Mouse (Mus musculus): ENCODE data around the gene Gm13694. TPM values are rescaled to one million over a fixed set of nuclear protein-coding genes. Genes with fewer than 3 reads are reported as not detected.

Gm13694 gene
- polyA plus RNA-seq, 2 experiments = 0.03 TPM; not detected in 1

DNA sequence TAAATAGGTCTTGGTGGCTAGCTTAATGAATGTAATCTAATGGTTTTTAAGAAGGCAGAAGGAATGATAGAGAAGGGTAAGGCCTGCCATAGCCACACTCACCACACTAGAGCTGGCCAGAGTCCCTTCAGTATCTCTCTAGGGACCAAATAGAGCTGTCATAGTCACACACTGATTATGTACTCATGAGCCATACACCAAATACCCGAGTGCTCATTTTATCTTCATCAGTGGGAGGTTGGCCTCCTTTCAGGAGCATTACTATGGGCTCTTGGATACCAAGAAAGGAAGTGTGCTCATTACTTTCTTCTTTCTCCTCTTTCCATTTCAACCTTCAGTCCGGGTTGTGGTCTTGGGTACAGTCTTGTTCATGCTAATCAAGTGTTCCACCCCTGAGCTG, 43.2 kb downstream of the Gm13694 start:
- 85% methylated on average over 2 of the region's 2 CpGs for WGBS
- Histone ChIP-seq H3K27me3 (ENCODE audit: control insufficient read depth, insufficient read depth, low read length) (no peaks in the 10 kb centered on the region), H3K9ac (ENCODE audit: low read depth, low read length, severe bottlenecking) (no peak overlapping the region), H3K27ac (replicated peaks; ENCODE audit: low read depth, low read length) (no peak overlapping the region), H3K4me2 (replicated peaks; ENCODE audit: low read depth, low read length, severe bottlenecking) (no peak overlapping the region), H3K36me3 (ENCODE audit: control insufficient read depth, insufficient read depth, low read length) (no peaks in the 10 kb centered on the region), H3K4me1 (ENCODE audit: control insufficient read depth, insufficient read depth, low read length) (no peaks in the 10 kb centered on the region), H3K9me3 (ENCODE audit: control insufficient read depth, low read length) (no peaks in the 10 kb centered on the region), H3K4me3 (replicated peaks; ENCODE audit: low read length) (no peak overlapping the region)
- DNase-seq (ENCODE audit: low spot score) (no peak), ATAC-seq (ENCODE audit: low FRiP score, low read depth) (no peak)
- TF ChIP-seq POLR2A (IDR thresholded peaks at IDR 0.05; ENCODE audit: borderline replicate concordance, extremely low read depth, insufficient read depth, insufficient read length) = no peak

DNA sequence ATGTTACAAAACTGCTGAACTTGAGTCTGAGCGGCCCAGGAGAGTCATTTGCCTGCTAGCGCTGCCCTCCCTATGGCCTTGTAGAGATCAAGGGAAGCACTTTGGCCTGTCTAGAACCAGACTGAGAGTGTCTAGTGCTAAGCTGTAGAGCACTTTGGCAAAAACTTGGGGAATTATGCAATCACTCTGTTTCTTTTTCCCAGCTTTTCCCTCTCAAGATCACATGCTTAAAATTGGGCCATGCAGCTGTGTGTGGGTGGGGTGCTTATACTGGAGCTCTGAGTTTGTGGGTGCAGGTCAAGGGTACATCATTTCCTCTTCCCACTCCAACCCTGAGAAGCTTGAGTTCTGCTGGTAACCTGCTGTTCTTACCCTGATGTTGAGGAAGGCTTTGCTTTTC, 44.2 kb downstream of the Gm13694 start:
- Histone ChIP-seq H3K4me1 (ENCODE audit: control insufficient read depth, insufficient read depth, low read length) (no peaks in the 10 kb centered on the region), H3K36me3 (ENCODE audit: control insufficient read depth, insufficient read depth, low read length) (no peaks in the 10 kb centered on the region), H3K4me3 (replicated peaks; ENCODE audit: low read length) (no peak overlapping the region), H3K9me3 (ENCODE audit: control insufficient read depth, low read length) (no peaks in the 10 kb centered on the region), H3K4me2 (replicated peaks; ENCODE audit: low read depth, low read length, severe bottlenecking) (no peak overlapping the region), H3K27ac (replicated peaks; ENCODE audit: low read depth, low read length) (no peak overlapping the region), H3K27me3 (ENCODE audit: control insufficient read depth, insufficient read depth, low read length) (no peaks in the 10 kb centered on the region), H3K9ac (ENCODE audit: low read depth, low read length, severe bottlenecking) (no peak overlapping the region)
- no peak for TF ChIP-seq POLR2A (IDR thresholded peaks at IDR 0.05; ENCODE audit: borderline replicate concordance, extremely low read depth, insufficient read depth, insufficient read length)
- ATAC-seq (ENCODE audit: low FRiP score, low read depth) (peak; percentile 47), DNase-seq (ENCODE audit: low spot score) (no peak)
- WGBS = 69% methylated on average over 2 of the region's 2 CpGs

DNA sequence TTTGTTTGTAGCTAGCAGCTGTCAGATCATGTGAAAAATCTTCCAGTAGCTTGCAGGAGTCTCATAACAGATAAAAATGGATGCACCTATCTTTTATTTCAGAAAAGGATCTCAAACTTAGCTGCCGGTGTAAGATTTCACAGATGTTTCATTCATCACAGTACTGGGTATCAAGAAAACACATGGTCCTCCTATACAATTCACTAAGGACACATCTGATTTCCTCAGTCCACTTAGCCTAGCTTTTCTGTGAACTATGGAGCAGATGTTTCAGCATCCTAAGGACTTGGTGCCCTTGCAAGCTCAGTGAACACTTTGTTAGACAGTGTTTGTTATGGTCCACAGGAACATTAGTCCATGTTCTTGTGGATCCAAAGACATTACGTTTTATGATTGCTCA, 44.6 kb downstream of the Gm13694 start:
- Histone ChIP-seq H3K9me3 (ENCODE audit: control insufficient read depth, low read length) (no peaks in the 10 kb centered on the region), H3K27me3 (ENCODE audit: control insufficient read depth, insufficient read depth, low read length) (no peaks in the 10 kb centered on the region), H3K36me3 (ENCODE audit: control insufficient read depth, insufficient read depth, low read length) (no peaks in the 10 kb centered on the region), H3K4me1 (ENCODE audit: control insufficient read depth, insufficient read depth, low read length) (no peaks in the 10 kb centered on the region), H3K9ac (ENCODE audit: low read depth, low read length, severe bottlenecking) (no peak overlapping the region), H3K4me2 (replicated peaks; ENCODE audit: low read depth, low read length, severe bottlenecking) (no peak overlapping the region), H3K27ac (replicated peaks; ENCODE audit: low read depth, low read length) (no peak overlapping the region), H3K4me3 (replicated peaks; ENCODE audit: low read length) (no peak overlapping the region)
- peak; percentile 55; the same call in 1 of the 2 replicates for ATAC-seq (ENCODE audit: low FRiP score, low read depth)
- TF ChIP-seq POLR2A (IDR thresholded peaks at IDR 0.05; ENCODE audit: borderline replicate concordance, extremely low read depth, insufficient read depth, insufficient read length) = no peak
- DNase-seq (ENCODE audit: low spot score) = no peak
- WGBS = 93% methylated on average over 2 of the region's 2 CpGs

DNA sequence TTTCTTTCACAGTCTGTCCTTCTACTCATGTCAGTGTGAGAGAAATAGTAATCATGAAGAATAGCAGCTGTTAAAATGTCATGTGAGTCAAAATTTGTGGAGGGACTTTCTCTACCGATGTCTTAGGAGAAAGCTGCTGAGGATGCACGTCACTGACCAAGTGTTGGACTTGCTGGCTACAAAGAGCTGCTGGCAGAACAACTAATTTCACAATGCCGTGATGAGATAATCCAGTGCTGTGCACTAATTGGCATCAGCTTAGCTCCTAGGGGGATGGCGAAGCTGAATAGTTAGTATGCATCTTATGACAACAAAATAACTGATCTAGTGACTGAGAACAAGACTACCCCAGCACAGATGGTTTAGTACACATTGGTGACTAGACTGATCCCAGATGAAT, 46.5 kb downstream of the Gm13694 start:
- H3K27me3 ChIP-seq (ENCODE audit: control insufficient read depth, insufficient read depth, low read length) = no peaks in the 10 kb centered on the region
- H3K9me3 ChIP-seq (ENCODE audit: control insufficient read depth, low read length) = no peaks in the 10 kb centered on the region
- no peaks in the 10 kb centered on the region for H3K4me1 ChIP-seq (ENCODE audit: control insufficient read depth, insufficient read depth, low read length)
- no peak overlapping the region for H3K27ac ChIP-seq (replicated peaks; ENCODE audit: low read depth, low read length)
- H3K36me3 ChIP-seq (ENCODE audit: control insufficient read depth, insufficient read depth, low read length) = no peaks in the 10 kb centered on the region
- H3K4me3 ChIP-seq (replicated peaks; ENCODE audit: low read length) = no peak overlapping the region
- ATAC-seq (ENCODE audit: low FRiP score, low read depth) (no peak), DNase-seq (ENCODE audit: low spot score) (no peak)
- no peak for TF ChIP-seq POLR2A (IDR thresholded peaks at IDR 0.05; ENCODE audit: borderline replicate concordance, extremely low read depth, insufficient read depth, insufficient read length)
- WGBS = 46% methylated on average over 4 of the region's 4 CpGs
- no peak overlapping the region for H3K9ac ChIP-seq (ENCODE audit: low read depth, low read length, severe bottlenecking)
- H3K4me2 ChIP-seq (replicated peaks; ENCODE audit: low read depth, low read length, severe bottlenecking) = no peak overlapping the region

Other genes with a start within 250 kb of the Gm13694 start
- 10.6 and 11.5 TPM in 2 replicates for gene Fam171b, start 166.3 kb upstream of the Gm13694 start, polyA plus RNA-seq (2012; rRNA removed)
- gene Fam171b, start 166.3 kb upstream of the Gm13694 start, polyA plus RNA-seq (2014; fragmentation: Nextera tagmentation; extraction: Ambion mirVana) = 16.4 and 19.5 TPM in 2 replicates
- gene Zswim2, start 37.7 kb upstream of the Gm13694 start, polyA plus RNA-seq (2012; rRNA removed) = not detected in 2 replicates
- gene Zswim2, start 37.7 kb upstream of the Gm13694 start, polyA plus RNA-seq (2014; fragmentation: Nextera tagmentation; extraction: Ambion mirVana) = not detected in 2 replicates
- 0.03 TPM in 1 of 2 replicates, not detected in the other for gene Gm13698, start 23.2 kb upstream of the Gm13694 start, polyA plus RNA-seq (2012; rRNA removed)
- not detected in 2 replicates for gene Gm13698, start 23.2 kb upstream of the Gm13694 start, polyA plus RNA-seq (2014; fragmentation: Nextera tagmentation; extraction: Ambion mirVana)
- 0.03 TPM in 1 of 2 replicates, not detected in the other for gene Gm13693, start 17.4 kb upstream of the Gm13694 start, polyA plus RNA-seq (2012; rRNA removed)
- not detected in 2 replicates for gene Gm13693, start 17.4 kb upstream of the Gm13694 start, polyA plus RNA-seq (2014; fragmentation: Nextera tagmentation; extraction: Ambion mirVana)
- not detected in 2 replicates for gene Gm13695, start 11.6 kb upstream of the Gm13694 start, polyA plus RNA-seq (2012; rRNA removed)
- not detected in 2 replicates for gene Gm13695, start 11.6 kb upstream of the Gm13694 start, polyA plus RNA-seq (2014; fragmentation: Nextera tagmentation; extraction: Ambion mirVana)
- 0.03 TPM in 1 of 2 replicates, not detected in the other for gene Gm13696, start 5.8 kb upstream of the Gm13694 start, polyA plus RNA-seq (2012; rRNA removed)
- gene Gm13696, start 5.8 kb upstream of the Gm13694 start, polyA plus RNA-seq (2014; fragmentation: Nextera tagmentation; extraction: Ambion mirVana) = not detected in 2 replicates
- gene Gm13697, start 5.8 kb downstream of the Gm13694 start, polyA plus RNA-seq (2012; rRNA removed) = 0.03 TPM in 1 of 2 replicates, not detected in the other
- not detected in 2 replicates for gene Gm13697, start 5.8 kb downstream of the Gm13694 start, polyA plus RNA-seq (2014; fragmentation: Nextera tagmentation; extraction: Ambion mirVana)
- gene Gm13691, start 11.6 kb downstream of the Gm13694 start, polyA plus RNA-seq (2012; rRNA removed) = 0.03 TPM in 1 of 2 replicates, not detected in the other
- not detected in 2 replicates for gene Gm13691, start 11.6 kb downstream of the Gm13694 start, polyA plus RNA-seq (2014; fragmentation: Nextera tagmentation; extraction: Ambion mirVana)